Mouse (Mus musculus) forebrain, embryonic 12.5 days (tissue): Measurements from ENCODE around the gene Flt4. TPM values are rescaled to one million over a fixed set of nuclear protein-coding genes. Genes with fewer than 3 reads are reported as not detected.

Source experiments
- ATAC-seq: fragments of 200-750 bp; cut with Nextera tagmentation; 2 replicates; pipeline ENCODE4 v1.8.0; 2017; ENCODE audit warnings: moderate TSS enrichment; ENCODE audit not compliant: low FRiP score
- H3K27ac ChIP-seq: fragments of 300-500 bp; sonication (generic); 2 replicates; pipeline ENCODE4 v1.5.1; 2016; ENCODE audit warnings: mild to moderate bottlenecking
- H3K27me3 ChIP-seq: fragments of 300-500 bp; sonication (generic); 2 replicates; pipeline ENCODE4 v1.6.1; 2016; ENCODE audit warnings: mild to moderate bottlenecking
- H3K36me3 ChIP-seq: fragments of 300-500 bp; sonication (generic); replicated peaks from 2 replicates; pipeline ENCODE4 v1.6.1; 2016; ENCODE audit warnings: mild to moderate bottlenecking
- H3K4me1 ChIP-seq: fragments of 300-500 bp; sonication (generic); 2 replicates; pipeline ENCODE4 v1.6.1; 2016
- H3K4me2 ChIP-seq: fragments of 300-500 bp; sonication (generic); 2 replicates; pipeline ENCODE4 v1.6.1; 2016; ENCODE audit warnings: mild to moderate bottlenecking, moderate library complexity
- H3K4me3 ChIP-seq: fragments of 300-500 bp; sonication (generic); replicated peaks from 2 replicates; pipeline ENCODE4 v1.5.1; 2016; ENCODE audit warnings: mild to moderate bottlenecking
- H3K9ac ChIP-seq: fragments of 300-500 bp; sonication (generic); 2 replicates; pipeline ENCODE4 v1.6.1; 2016; ENCODE audit warnings: mild to moderate bottlenecking
- H3K9me3 ChIP-seq: fragments of 300-500 bp; sonication (generic); 2 replicates; pipeline ENCODE4 v1.6.1; 2016
- WGBS: fragments of 180-500 bp; shearing (Covaris S2); methylation state at CpG from one replicate; pipeline ENCODE4 v1.1.7; 2016; 5-methylcytosine and 5-hydroxymethylcytosine counted together
- polyA plus RNA-seq: library from polyadenylated mRNA; unstranded; fragments of >200 nt; fragmentation: Nextera tagmentation; extraction: Ambion mirVana; gene quantifications from 2 replicates; pipeline ENCODE4 v1.2.1, GENCODE M21; 2016

Flt4 gene
- polyA plus RNA-seq, 1 experiment from 2014 or later: 2.3 TPM

GRCm38 (mm10) chr11:49664262-49665140, 55.4 kb downstream of the Flt4 start:
- ATAC-seq: no peak
- no peak overlapping the region for H3K27ac ChIP-seq

DNA sequence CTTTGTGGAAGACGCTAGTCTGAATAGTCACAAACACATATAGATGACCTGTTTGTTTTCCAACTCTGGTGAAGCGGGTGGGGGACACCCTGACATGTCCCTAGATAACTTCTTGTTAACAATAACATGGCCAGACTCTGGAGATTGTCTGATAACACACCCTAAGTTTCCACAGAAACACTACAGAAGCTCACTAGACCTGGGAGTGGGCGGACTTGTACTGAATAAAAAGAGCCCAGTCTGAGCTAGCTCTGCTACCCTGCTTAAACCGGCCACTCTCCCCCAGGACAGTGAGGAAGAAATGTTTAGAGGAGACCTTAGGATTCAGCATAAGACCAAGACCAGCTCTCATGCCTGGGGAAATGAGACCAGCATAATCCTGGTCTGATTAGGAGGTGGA, 56.4 kb downstream of the Flt4 start:
- WGBS: 89% methylated on average over 4 of the region's 4 CpGs
- H3K36me3 ChIP-seq: peaks cover 15% of the 10 kb centered on the region
- H3K4me2 ChIP-seq: no peak overlapping the region
- no peak overlapping the region for H3K4me3 ChIP-seq
- no peak for ATAC-seq
- H3K9me3 ChIP-seq: no peaks in the 10 kb centered on the region
- no peak overlapping the region for H3K9ac ChIP-seq
- no peak overlapping the region for H3K27ac ChIP-seq
- no peaks in the 10 kb centered on the region for H3K4me1 ChIP-seq
- no peaks in the 10 kb centered on the region for H3K27me3 ChIP-seq

More at GRCm38 (mm10) chr11:49664262-49665140, 55.4 kb downstream of the Flt4 start:
- Histone ChIP-seq H3K36me3 (peaks cover 12% of the 10 kb centered on the region), H3K9me3 (no peaks in the 10 kb centered on the region), H3K4me3 (no peak overlapping the region), H3K4me2 (no peak overlapping the region), H3K4me1 (no peaks in the 10 kb centered on the region), H3K27me3 (no peaks in the 10 kb centered on the region), H3K9ac (no peak overlapping the region)
- WGBS: 82% methylated on average over 12 of the region's 12 CpGs

DNA sequence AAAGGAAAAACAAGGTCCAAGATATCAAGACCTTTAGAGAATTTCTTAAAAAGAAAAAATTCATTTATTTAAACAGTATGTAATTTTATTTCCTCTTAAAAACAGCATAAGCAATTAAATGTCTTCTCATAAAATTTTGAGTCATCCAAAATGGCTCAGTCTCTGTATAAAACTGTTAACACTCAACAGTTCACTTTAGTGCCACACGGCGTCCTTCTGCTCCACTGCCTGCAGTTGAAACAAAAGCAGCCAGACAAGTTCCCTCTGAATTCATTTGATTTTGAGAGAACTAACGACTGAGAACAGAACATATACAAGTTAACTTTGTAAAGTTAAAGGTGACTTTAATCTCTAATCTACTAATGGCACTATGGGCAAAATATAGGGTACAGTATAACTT, 64.4 kb downstream of the Flt4 start:
- no peak for ATAC-seq
- Histone ChIP-seq H3K27ac (no peak overlapping the region), H3K9me3 (no peaks in the 10 kb centered on the region), H3K27me3 (no peaks in the 10 kb centered on the region), H3K36me3 (peaks cover 65% of the 10 kb centered on the region), H3K4me3 (no peak overlapping the region), H3K4me1 (no peaks in the 10 kb centered on the region), H3K4me2 (no peak overlapping the region), H3K9ac (no peak overlapping the region)
- 71% methylated on average over 3 of the region's 3 CpGs for WGBS

DNA sequence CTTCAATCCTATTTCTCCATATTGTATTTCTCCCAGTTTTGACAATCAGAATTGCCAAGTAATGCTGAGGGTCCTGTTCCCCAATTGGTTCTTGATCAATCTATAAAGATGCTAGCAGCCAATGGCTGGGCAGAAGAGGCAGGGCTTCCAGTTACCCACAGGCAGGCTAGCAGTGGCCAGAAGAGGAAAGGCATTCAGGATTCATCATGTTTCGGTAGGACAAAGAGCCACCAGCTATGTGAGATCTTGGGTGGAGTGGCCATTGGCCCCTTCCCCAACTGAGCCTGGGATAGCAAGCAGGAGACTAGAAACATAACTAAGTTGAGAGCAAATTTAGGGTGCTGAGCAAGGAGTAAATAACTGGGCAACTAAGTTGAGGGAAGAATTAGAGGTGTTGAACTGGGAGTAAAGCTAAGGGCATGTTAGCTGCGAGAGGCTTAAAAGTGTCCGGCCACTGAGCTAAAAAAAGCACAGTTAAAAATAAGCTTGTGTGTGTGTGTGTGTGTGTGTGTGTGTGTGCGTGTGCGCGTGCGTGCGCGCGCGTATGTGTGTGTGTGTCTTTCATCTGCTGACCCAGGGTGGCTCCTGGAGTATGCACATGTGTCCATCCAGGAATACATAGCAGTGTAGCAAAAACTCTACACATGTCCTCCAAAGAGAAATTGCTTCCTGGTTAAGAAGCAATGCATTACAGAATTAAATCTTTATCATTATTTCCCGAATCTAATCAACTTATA, 75.3 kb downstream of the Flt4 start:
- H3K9ac ChIP-seq: no peak overlapping the region
- H3K9me3 ChIP-seq: no peaks in the 10 kb centered on the region
- H3K4me1 ChIP-seq: no peaks in the 10 kb centered on the region
- peaks cover 82% of the 10 kb centered on the region for H3K36me3 ChIP-seq
- ATAC-seq: no peak
- no peak overlapping the region for H3K4me2 ChIP-seq
- H3K27me3 ChIP-seq: no peaks in the 10 kb centered on the region
- WGBS: 92% methylated on average over 12 of the region's 12 CpGs
- H3K27ac ChIP-seq: no peak overlapping the region
- no peak overlapping the region for H3K4me3 ChIP-seq

DNA sequence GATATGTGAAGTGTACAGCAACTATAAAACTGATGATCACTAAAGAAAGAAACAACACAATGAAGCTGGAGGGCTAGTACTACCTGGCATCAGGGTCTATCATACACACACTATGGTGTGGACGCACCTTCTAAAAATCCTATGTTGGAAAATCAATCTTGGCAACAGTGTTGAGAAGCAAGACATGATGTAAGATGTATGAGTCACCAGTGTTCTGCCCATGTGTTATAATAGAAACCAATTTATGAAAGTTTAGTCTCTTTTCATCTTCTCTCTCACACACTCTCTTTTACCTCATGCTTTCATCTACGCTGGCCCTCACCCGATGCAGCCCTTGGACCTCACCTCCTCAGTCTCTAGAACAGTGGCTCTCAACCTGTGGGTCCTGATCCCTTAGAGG, 86.0 kb downstream of the Flt4 start:
- H3K36me3 ChIP-seq: peaks cover 50% of the 10 kb centered on the region
- H3K27me3 ChIP-seq: no peaks in the 10 kb centered on the region
- 99% methylated on average over 3 of the region's 3 CpGs for WGBS

GRCm38 (mm10) chr11:49695695-49696094, 86.6 kb downstream of the Flt4 start:
- H3K4me1 ChIP-seq: no peaks in the 10 kb centered on the region
- H3K36me3 ChIP-seq: peaks cover 47% of the 10 kb centered on the region
- no peak overlapping the region for H3K9ac ChIP-seq
- 100% methylated on average over 2 of the region's 2 CpGs for WGBS
- no peaks in the 10 kb centered on the region for H3K27me3 ChIP-seq
- no peak overlapping the region for H3K27ac ChIP-seq
- ATAC-seq: no peak
- H3K9me3 ChIP-seq: no peaks in the 10 kb centered on the region
- no peak overlapping the region for H3K4me3 ChIP-seq
- H3K4me2 ChIP-seq: no peak overlapping the region

More for the DNA sequence above, 86.0 kb downstream of the Flt4 start:
- H3K4me2 ChIP-seq: no peak overlapping the region
- no peaks in the 10 kb centered on the region for H3K4me1 ChIP-seq
- no peak for ATAC-seq
- H3K9me3 ChIP-seq: no peaks in the 10 kb centered on the region
- H3K27ac ChIP-seq: no peak overlapping the region
- H3K4me3 ChIP-seq: no peak overlapping the region
- H3K9ac ChIP-seq: no peak overlapping the region

DNA sequence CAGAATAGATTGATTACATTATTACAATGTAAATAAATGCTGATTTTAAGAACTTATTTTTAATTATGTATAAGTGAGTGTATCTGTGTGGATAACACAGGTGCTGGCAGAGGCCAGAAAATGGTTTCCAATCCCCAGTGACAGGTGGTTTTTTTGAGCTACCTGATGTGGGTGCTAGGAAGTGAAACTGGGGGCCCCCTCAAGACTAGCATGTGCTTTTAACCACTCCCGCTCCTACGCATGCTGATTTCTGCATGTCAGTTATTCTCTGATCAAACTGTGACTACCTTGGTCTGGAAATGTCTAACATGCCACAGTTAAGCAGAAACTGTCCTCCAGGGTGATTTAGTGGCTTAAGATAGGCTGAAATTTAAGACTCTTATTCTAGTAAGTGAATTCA, 87.4 kb downstream of the Flt4 start:
- 91% methylated on average over 2 of the region's 2 CpGs for WGBS
- no peak for ATAC-seq
- Histone ChIP-seq H3K4me2 (no peak overlapping the region), H3K36me3 (peaks cover 52% of the 10 kb centered on the region), H3K27me3 (no peaks in the 10 kb centered on the region), H3K27ac (no peak overlapping the region), H3K9me3 (no peaks in the 10 kb centered on the region), H3K4me3 (no peak overlapping the region), H3K4me1 (no peaks in the 10 kb centered on the region), H3K9ac (no peak overlapping the region)

- no peak overlapping the region for H3K4me2 ChIP-seq
- no peak for ATAC-seq
- no peak overlapping the region for H3K4me3 ChIP-seq
- no peaks in the 10 kb centered on the region for H3K4me1 ChIP-seq
- WGBS: 95% methylated on average over 5 of the region's 5 CpGs
- H3K9ac ChIP-seq: no peak overlapping the region
- H3K9me3 ChIP-seq: no peaks in the 10 kb centered on the region
- no peak overlapping the region for H3K27ac ChIP-seq
- no peaks in the 10 kb centered on the region for H3K27me3 ChIP-seq
- H3K36me3 ChIP-seq: peaks cover 51% of the 10 kb centered on the region
Observed at GRCm38 (mm10) chr11:49697779-49698178, 88.7 kb downstream of the Flt4 start.

DNA sequence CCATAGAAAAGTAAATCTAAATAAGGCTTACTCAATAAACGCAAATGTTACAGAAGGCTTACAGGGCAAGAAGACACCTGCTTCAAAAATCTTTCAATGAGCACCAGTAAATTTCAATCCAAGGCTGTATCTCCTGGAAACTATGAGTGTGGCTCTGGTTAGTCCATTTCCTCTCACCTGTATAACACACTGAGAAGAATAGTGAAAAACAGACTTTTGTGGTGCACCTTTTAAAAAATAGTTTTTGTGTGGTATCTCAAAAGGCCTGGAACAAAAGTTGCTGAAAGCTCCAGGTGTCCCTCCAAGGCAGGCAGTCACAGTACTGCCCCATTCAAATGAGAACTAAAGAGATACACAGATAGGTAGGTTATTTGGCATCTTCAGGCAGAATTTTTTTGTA, 90.0 kb downstream of the Flt4 start:
- Histone ChIP-seq H3K27ac (no peak overlapping the region), H3K9ac (no peak overlapping the region), H3K9me3 (no peaks in the 10 kb centered on the region), H3K4me1 (no peaks in the 10 kb centered on the region), H3K4me2 (no peak overlapping the region), H3K27me3 (no peaks in the 10 kb centered on the region), H3K4me3 (no peak overlapping the region), H3K36me3 (peaks cover 48% of the 10 kb centered on the region)
- WGBS: 93% methylated on average over 1 of the region's 1 CpGs
- ATAC-seq: no peak

DNA sequence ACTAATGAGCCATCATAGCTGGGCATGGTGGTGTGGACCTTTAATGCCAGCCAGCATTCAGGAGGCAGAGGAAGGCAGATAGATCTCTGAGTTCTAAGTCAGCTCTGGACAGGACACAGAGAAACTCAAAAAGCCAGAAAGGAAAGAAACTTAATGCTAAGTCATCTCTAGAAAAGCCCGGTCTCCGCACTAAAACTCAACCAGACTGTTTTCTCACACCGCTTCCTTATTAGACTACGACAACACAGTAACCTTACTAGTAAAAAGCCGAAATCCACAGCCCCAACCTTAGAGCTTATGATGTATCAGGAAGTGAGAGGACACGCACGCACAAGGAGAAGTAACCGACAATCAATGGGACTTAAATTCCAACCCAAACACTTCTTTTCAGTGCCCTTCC, 93.0 kb downstream of the Flt4 start:
- Histone ChIP-seq H3K4me2 (no peak overlapping the region), H3K4me3 (no peak overlapping the region), H3K36me3 (peaks cover 69% of the 10 kb centered on the region), H3K9ac (no peak overlapping the region), H3K27ac (no peak overlapping the region), H3K27me3 (no peaks in the 10 kb centered on the region), H3K9me3 (no peaks in the 10 kb centered on the region; the same call in 1 of the 2 replicates), H3K4me1 (no peaks in the 10 kb centered on the region)
- ATAC-seq: no peak
- over 99% methylated on average over 8 of the region's 8 CpGs for WGBS
